Mouse (Mus musculus): ENCODE measurements at regions not wholly inside any gene's neighbourhood (a gene's known extent, or its start where the extent isn't known, plus 50 kb on each side); places are given as distances from the start of the nearest gene placed in this dataset.

DNA sequence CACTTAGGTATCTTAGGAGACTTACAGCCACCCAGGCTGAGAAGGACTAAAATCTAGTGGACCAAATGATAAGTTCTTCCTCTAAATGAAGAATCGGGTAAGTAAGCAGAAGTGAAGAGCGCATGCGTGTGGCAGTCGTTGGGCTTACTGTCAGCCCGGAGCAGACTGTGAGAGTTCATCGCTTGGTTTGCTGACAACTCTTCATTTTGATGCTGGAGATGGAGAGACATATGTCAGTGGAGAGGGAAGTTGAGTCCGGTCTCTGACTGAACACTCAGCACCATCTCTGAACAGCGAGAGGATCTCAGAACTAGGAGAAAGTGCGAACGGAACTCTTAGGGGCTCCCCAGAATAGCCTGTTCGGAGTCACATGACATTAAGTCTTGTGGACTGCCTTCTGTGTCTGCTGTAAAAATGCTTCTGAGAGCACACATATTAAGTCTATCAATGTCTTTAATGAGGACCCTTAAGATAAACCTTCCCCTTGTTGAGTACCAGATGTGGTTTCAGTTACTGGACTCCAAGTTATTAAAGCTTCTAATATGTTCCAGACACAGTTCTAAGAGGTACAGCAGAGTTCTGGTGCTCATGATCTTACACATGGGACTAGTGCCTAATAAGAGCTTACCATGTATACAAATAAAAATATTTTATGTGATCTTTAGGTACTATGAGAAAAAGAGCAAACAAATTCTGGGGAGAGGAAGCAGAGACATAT, 108.7 kb upstream of the Teddm2 start:
- Histone ChIP-seq H3K4me3 (ENCODE audit: control insufficient read depth, insufficient read depth, low read length) (no peak overlapping the region), H3K27ac (ENCODE audit: control insufficient read depth, insufficient read depth, low read length) (no peak overlapping the region), H3K27me3 (ENCODE audit: control insufficient read depth, insufficient read depth, low read length) (no peaks in the 10 kb centered on the region), H3K4me1 (replicated peaks; ENCODE audit: control insufficient read depth, insufficient read depth, low read length) (no peaks in the 10 kb centered on the region), H3K36me3 (ENCODE audit: control insufficient read depth, insufficient read depth, low read length) (no peaks in the 10 kb centered on the region)
- TF ChIP-seq CTCF (IDR thresholded peaks at IDR 0.05; ENCODE audit: borderline replicate concordance, control insufficient read depth, extremely low read depth, insufficient read depth, low read length, poor library complexity) (no peak), POLR2A (IDR thresholded peaks at IDR 0.05; ENCODE audit: control insufficient read depth, extremely low read depth, insufficient read depth, low read length, poor library complexity) (no peak)
- DNase-seq, result no peak
- 87% methylated on average over 11 of the region's 11 CpGs for WGBS

DNA sequence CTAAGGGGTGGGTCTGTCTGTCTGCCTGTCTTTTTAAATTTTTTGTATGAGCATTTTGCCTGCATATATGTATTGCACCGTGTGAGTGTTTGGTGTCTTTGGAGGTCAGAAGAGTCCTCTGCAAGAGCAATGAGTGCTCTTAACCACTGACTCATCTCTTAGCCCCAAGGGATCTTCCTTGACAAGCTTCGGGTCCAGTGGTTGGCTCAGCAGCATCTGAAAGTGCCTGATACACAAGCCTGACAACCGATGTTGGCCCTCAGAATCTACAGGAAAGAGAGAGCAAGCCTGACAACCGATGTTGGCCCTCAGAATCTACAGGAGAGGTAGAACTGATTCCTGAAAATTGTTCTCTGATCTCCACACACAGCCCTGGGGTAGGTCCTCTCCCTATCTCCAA, 110.7 kb upstream of the Teddm2 start:
- Histone ChIP-seq H3K4me3 (ENCODE audit: control insufficient read depth, insufficient read depth, low read length) (no peak overlapping the region), H3K27ac (ENCODE audit: control insufficient read depth, insufficient read depth, low read length) (no peak overlapping the region), H3K36me3 (ENCODE audit: control insufficient read depth, insufficient read depth, low read length) (no peaks in the 10 kb centered on the region), H3K4me1 (replicated peaks; ENCODE audit: control insufficient read depth, insufficient read depth, low read length) (no peaks in the 10 kb centered on the region), H3K27me3 (ENCODE audit: control insufficient read depth, insufficient read depth, low read length) (no peaks in the 10 kb centered on the region)
- DNase-seq, result no peak
- no peak for TF ChIP-seq POLR2A (IDR thresholded peaks at IDR 0.05; ENCODE audit: control insufficient read depth, extremely low read depth, insufficient read depth, low read length, poor library complexity)
- TF ChIP-seq CTCF (IDR thresholded peaks at IDR 0.05; ENCODE audit: borderline replicate concordance, control insufficient read depth, extremely low read depth, insufficient read depth, low read length, poor library complexity), result no peak
- 83% methylated on average over 4 of the region's 4 CpGs for WGBS

DNA sequence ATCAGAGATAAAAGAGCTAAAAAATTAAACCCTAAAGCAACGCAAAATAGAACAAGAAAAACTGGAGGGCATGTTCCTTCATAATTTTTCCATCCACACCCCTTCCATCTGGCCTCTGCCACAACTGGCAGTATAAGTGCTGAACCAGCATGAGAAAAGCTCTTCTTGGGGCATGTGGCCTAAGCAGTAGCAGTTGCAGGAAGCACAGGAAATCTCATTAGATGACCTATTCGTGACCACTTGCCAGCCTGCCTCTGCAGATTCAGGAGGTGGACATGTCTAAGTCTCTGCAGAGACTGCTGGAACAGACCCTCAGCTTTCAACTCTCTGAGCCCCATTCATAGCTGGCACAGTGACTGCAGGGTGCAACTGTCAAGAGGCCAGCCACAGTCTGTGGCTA, 116.5 kb upstream of the Teddm2 start:
- TF ChIP-seq CTCF (IDR thresholded peaks at IDR 0.05; ENCODE audit: borderline replicate concordance, control insufficient read depth, extremely low read depth, insufficient read depth, low read length, poor library complexity), result no peak
- no peak for TF ChIP-seq POLR2A (IDR thresholded peaks at IDR 0.05; ENCODE audit: control insufficient read depth, extremely low read depth, insufficient read depth, low read length, poor library complexity)
- WGBS, result 77% methylated on average over 2 of the region's 2 CpGs
- Histone ChIP-seq H3K36me3 (ENCODE audit: control insufficient read depth, insufficient read depth, low read length) (no peaks in the 10 kb centered on the region), H3K27me3 (ENCODE audit: control insufficient read depth, insufficient read depth, low read length) (no peaks in the 10 kb centered on the region), H3K4me1 (replicated peaks; ENCODE audit: control insufficient read depth, insufficient read depth, low read length) (no peaks in the 10 kb centered on the region), H3K4me3 (ENCODE audit: control insufficient read depth, insufficient read depth, low read length) (no peak overlapping the region), H3K27ac (ENCODE audit: control insufficient read depth, insufficient read depth, low read length) (no peak overlapping the region)
- no peak for DNase-seq

DNA sequence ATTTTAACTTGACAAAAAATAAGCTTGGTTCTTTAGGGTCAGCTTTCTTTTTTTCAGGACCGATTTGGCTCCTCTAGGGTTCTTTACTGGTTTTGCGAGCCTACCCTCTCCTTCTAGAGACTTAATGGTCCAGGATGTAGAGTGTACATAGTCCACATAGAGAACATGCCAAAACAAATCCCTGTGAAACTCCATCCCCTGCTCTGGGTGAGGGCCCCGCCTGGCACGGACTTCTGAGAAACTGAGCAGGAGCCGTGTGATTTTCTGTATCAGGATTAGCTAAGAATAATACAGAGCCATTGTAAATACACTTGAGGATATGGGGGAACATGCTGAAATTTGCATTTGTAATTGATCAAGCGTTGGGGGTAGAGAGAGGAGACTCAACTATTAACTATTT, 118.2 kb upstream of the Teddm2 start:
- no peaks in the 10 kb centered on the region for H3K36me3 ChIP-seq (ENCODE audit: control insufficient read depth, insufficient read depth, low read length)
- H3K27ac ChIP-seq (ENCODE audit: control insufficient read depth, insufficient read depth, low read length), result no peak overlapping the region
- no peaks in the 10 kb centered on the region for H3K4me1 ChIP-seq (replicated peaks; ENCODE audit: control insufficient read depth, insufficient read depth, low read length)
- DNase-seq, result no peak
- WGBS, result 94% methylated on average over 6 of the region's 6 CpGs
- H3K27me3 ChIP-seq (ENCODE audit: control insufficient read depth, insufficient read depth, low read length), result no peaks in the 10 kb centered on the region
- TF ChIP-seq CTCF (IDR thresholded peaks at IDR 0.05; ENCODE audit: borderline replicate concordance, control insufficient read depth, extremely low read depth, insufficient read depth, low read length, poor library complexity), result no peak
- H3K4me3 ChIP-seq (ENCODE audit: control insufficient read depth, insufficient read depth, low read length), result no peak overlapping the region

DNA sequence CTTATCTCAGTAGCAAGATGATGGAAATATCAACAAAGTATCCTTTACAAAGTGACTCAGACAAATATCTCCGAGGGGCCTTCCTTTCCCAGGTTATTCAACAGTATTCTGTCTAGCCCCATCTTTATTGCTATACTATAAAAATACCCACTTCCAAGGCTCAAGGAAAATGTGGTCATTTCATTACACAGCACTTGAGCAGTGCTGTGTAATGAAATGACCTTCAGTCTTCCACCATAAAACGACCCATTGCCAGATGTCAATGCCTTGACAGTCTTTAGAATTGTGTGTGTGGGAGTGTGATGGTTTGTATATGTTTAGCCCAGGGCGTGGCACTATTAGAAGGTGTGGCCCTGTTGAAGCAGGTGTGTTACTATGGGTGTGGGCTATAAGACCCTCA, 124.3 kb upstream of the Teddm2 start:
- Histone ChIP-seq H3K4me3 (ENCODE audit: control insufficient read depth, insufficient read depth, low read length) (no peak overlapping the region), H3K27me3 (ENCODE audit: control insufficient read depth, insufficient read depth, low read length) (no peaks in the 10 kb centered on the region), H3K27ac (ENCODE audit: control insufficient read depth, insufficient read depth, low read length) (no peak overlapping the region), H3K36me3 (ENCODE audit: control insufficient read depth, insufficient read depth, low read length) (no peaks in the 10 kb centered on the region), H3K4me1 (replicated peaks; ENCODE audit: control insufficient read depth, insufficient read depth, low read length) (no peaks in the 10 kb centered on the region)
- no peak for DNase-seq
- TF ChIP-seq POLR2A (IDR thresholded peaks at IDR 0.05; ENCODE audit: control insufficient read depth, extremely low read depth, insufficient read depth, low read length, poor library complexity) (no peak), CTCF (IDR thresholded peaks at IDR 0.05; ENCODE audit: borderline replicate concordance, control insufficient read depth, extremely low read depth, insufficient read depth, low read length, poor library complexity) (no peak)
- 89% methylated on average over 3 of the region's 3 CpGs for WGBS

DNA sequence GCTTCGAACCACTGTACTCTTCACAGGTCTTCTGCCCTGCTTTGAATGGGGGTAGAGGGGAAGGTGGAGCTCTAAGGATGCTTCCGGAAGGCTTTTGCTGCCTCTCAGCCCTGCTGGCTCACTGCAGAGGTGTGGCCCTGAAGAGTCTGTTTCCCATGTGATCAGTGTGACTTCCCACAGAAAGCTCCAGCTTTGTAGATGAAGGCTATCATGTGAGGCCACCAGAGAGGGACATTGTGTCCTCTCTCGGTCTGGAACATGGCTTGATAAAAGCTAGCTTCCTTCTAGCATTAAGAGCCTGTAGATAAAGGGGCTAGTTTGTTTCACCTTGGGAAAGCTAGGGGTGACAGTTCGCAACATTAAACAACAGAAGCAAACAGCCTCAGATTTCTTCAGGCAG, 127.3 kb upstream of the Teddm2 start:
- TF ChIP-seq POLR2A (IDR thresholded peaks at IDR 0.05; ENCODE audit: control insufficient read depth, extremely low read depth, insufficient read depth, low read length, poor library complexity) (no peak), CTCF (IDR thresholded peaks at IDR 0.05; ENCODE audit: borderline replicate concordance, control insufficient read depth, extremely low read depth, insufficient read depth, low read length, poor library complexity) (no peak)
- Histone ChIP-seq H3K27ac (ENCODE audit: control insufficient read depth, insufficient read depth, low read length) (no peak overlapping the region), H3K4me3 (ENCODE audit: control insufficient read depth, insufficient read depth, low read length) (no peak overlapping the region), H3K36me3 (ENCODE audit: control insufficient read depth, insufficient read depth, low read length) (no peaks in the 10 kb centered on the region), H3K4me1 (replicated peaks; ENCODE audit: control insufficient read depth, insufficient read depth, low read length) (no peaks in the 10 kb centered on the region), H3K27me3 (ENCODE audit: control insufficient read depth, insufficient read depth, low read length) (no peaks in the 10 kb centered on the region)
- DNase-seq, result no peak
- whole genome bisulfite sequencing, result 89% methylated on average over 4 of the region's 4 CpGs

DNA sequence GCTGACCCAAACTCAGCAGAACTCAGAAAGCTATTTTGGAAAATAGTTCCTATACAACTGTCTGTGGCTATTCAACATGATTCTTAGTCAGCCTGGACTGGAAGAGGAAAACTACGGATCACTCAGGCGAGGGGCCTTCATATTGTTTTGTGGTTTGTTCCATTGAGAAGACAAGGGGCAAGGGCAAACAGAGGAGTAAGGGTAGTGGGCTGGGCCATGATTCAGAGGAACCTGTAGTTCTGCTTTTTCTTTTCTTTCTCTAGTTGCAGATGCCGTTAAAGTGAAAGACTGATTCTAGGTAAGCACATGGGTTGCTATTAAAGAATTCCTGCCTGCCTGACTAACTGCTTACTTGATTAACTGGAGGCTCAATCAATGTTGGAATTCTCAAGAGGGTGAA, 129.8 kb upstream of the Teddm2 start:
- no peak for DNase-seq
- WGBS, result 22% methylated on average over 3 of the region's 3 CpGs
- TF ChIP-seq CTCF (IDR thresholded peaks at IDR 0.05; ENCODE audit: borderline replicate concordance, control insufficient read depth, extremely low read depth, insufficient read depth, low read length, poor library complexity) (no peak), POLR2A (IDR thresholded peaks at IDR 0.05; ENCODE audit: control insufficient read depth, extremely low read depth, insufficient read depth, low read length, poor library complexity) (no peak)
- H3K36me3 ChIP-seq (ENCODE audit: control insufficient read depth, insufficient read depth, low read length), result no peaks in the 10 kb centered on the region
- no peak overlapping the region for H3K27ac ChIP-seq (ENCODE audit: control insufficient read depth, insufficient read depth, low read length)
- H3K4me1 ChIP-seq (replicated peaks; ENCODE audit: control insufficient read depth, insufficient read depth, low read length), result peaks cover 8% of the 10 kb centered on the region
- H3K27me3 ChIP-seq (ENCODE audit: control insufficient read depth, insufficient read depth, low read length), result no peaks in the 10 kb centered on the region
- no peak overlapping the region for H3K4me3 ChIP-seq (ENCODE audit: control insufficient read depth, insufficient read depth, low read length)

Measured in thymus, adult 2 months (tissue).